Mouse (Mus musculus) heart, postnatal 14 days (tissue): Measurements from ENCODE around the gene Psmd14. TPM values are rescaled to one million over a fixed set of nuclear protein-coding genes. Genes with fewer than 3 reads are reported as not detected.

Experiments used
- DNase-seq, 2 experiments: peaks; one replicate each; pipeline ENCODE4 v3.0.0; 2021 to 2022
- intact Hi-C: fragments of 180-260 bp; cut with DNase I; formaldehyde crosslinking; loops from one replicate; pipeline ENCODE4 v1.15.1; 2025
- microRNA-seq, 2 experiments: library from miRNA; unstranded; fragments of <30 nt; microRNA quantifications; one replicate each; pipeline ENCODE4 v1.2.0; 2021 to 2022
- total RNA-seq, 2 experiments: library from RNA; stranded (reverse); gene quantifications; 2 replicates each; pipeline ENCODE4 v1.2.3; 2021

The Psmd14 gene
- total RNA-seq, 2 experiments from 2014 or later = 61.0 to 63.8 TPM

DNA sequence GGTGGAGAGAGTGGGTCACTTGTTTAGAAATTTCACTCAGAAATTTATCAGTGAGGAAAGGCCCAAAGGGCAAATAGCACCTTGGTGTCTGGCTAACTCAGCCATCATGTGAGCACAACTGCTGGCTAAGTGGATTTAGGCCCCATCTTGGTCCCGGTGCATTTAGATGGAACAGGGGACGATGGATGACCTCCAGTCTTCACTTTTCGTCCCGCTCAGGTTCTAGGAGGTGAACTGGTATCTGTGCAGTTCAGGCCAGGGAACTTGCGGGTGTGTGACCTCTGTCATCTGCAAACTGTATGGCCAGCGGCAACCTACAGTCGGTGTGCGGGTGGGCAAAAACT is 99.6 kb downstream of the Psmd14 start:
- intact Hi-C loops = no loop called here
- DNase-seq = no peak

DNA sequence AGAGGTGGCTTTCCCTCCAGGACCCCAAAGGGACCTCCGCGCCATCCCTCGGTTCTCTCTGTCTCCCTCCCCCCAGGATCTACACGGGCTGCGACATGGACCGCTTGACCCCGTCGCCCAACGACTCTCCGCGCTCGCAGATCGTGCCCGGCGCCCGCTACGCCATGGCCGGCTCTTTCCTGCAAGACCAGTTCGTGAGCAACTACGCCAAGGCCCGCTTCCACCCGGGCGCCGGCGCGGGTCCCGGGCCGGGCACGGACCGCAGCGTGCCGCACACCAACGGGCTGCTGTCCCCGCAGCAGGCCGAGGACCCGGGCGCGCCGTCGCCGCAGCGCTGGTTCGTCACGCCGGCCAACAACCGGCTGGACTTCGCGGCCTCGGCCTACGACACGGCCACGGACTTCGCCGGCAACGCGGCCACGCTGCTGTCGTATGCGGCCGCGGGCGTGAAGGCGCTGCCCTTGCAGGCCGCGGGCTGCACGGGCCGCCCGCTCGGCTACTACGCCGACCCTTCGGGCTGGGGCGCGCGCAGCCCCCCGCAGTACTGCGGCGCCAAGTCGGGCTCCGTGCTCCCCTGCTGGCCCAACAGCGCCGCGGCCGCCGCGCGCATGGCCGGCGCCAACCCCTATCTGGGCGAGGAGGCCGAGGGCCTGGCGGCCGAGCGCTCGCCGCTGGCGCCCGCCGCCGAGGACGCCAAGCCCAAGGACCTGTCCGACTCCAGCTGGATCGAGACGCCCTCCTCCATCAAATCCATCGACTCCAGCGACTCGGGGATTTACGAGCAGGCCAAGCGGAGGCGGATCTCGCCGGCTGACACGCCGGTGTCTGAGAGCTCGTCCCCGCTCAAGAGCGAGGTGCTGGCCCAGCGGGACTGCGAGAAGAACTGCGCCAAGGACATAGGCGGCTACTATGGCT is 100.3 kb downstream of the Psmd14 start:
- peak; percentile 49 to 62 for DNase-seq
- intact Hi-C loops = no loop called here

GRCm38 (mm10) chr2:61812536-61812935 is 101.0 kb downstream of the Psmd14 start:
- no peak for DNase-seq
- intact Hi-C loops = no loop called here

DNA sequence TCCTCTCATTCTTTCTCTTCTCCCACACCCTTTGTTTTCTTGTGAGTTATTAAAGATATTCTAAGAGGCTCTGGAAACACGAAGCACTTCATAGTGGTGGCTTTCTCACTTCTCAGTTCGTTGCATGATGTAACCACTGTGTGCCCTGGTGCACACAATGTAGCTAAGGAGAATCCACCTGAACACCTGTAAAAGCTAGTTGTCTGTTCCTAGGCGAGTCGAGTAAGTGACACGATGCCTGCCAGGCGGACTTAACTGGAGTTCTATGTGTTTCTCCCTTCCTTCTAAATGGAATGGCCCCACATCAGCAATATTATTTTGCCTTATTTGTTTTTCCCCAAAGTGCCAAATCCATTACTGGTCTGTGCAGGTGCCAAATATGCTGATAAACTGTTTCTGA is 101.6 kb downstream of the Psmd14 start:
- intact Hi-C loops = no loop called here
- no peak for DNase-seq

- DNase-seq = no peak
- intact Hi-C loops = no loop called here
Observed at GRCm38 (mm10) chr2:61813521-61813920, 102.0 kb downstream of the Psmd14 start.

GRCm38 (mm10) chr2:61814548-61815473 is 103.3 kb downstream of the Psmd14 start:
- DNase-seq = peak; percentile 33 to 39
- intact Hi-C loops = no loop called here

- intact Hi-C loops = no loop called here
Observed at GRCm38 (mm10) chr2:61815583-61816313, 104.3 kb downstream of the Psmd14 start.

DNA sequence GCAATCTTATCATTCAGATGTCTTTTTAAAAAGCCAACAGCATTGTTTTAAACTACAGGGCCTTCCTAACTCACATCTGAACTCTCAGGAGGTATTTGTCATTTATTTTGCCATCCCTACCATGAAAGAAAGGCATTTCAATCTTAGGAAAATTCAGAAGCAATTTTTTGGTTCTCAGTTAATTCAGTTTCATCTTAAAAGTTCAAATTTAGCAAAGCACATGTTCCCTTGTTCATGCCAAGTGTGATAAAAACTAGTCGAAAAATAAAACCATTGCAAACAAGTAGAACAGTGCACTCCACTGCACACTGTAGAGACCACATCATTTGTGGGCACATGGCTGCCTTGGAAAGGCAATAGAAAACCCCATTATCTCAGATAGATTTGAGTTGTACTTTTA is 106.7 kb downstream of the Psmd14 start:
- DNase-seq = no peak
- intact Hi-C loops = no loop called here

More at GRCm38 (mm10) chr2:61815583-61816313, 104.3 kb downstream of the Psmd14 start:
- DNase-seq = peak in 1 of 2 experiments; percentile 12

DNA sequence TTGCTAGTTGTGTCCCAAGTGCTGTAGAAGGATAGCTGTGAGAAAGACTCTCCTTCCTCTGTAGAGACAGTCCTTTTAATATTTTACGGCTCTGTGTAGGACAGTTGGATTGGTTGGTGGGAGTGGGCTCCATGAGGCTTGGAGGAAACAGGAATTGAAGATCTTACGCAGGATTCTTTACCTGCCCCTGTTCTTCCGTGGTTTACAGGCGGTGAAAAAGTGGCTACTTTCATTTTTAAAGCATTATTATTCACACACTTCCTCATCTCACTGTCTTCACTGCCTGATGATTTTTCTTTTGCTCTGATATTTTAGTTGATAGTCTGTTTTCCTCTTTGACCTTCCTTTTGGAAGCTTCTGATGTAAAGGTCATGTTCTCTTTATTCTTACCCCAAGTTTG is 108.7 kb downstream of the Psmd14 start:
- intact Hi-C loops = no loop called here
- DNase-seq = no peak

DNA sequence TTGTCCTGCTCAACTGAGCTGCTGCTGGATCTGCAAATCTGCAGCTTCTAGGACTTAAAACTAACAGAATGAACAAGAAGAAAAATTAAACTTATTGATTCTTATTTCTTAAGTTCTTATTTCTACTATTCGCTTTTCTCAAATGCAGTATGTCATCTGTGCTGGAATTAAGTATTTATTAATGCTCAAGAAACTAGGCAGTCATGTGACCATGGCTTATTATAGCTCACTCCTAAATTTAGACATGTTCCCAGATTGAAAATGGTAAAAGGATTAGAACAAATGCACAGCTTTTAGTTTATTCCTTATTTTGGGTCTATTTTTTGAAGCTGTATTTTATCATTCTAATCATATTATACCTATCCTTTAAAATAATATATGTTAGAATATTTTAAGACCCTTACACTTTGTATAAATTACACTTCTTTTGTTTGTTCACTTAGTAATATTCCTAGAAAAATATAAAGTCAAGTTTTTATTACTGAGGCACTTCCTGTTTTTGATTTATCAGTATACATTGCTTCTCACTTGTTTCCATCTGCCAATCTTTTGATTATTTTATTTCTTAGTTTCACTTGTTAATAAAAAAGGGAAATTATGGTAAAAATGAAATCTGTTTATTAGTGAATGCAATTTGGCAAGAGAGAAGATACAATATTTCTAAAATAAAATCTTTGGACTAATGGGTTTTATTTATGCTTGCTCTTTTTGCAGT is 112.1 kb downstream of the Psmd14 start:
- no peak for DNase-seq
- intact Hi-C loops = no loop called here

DNA sequence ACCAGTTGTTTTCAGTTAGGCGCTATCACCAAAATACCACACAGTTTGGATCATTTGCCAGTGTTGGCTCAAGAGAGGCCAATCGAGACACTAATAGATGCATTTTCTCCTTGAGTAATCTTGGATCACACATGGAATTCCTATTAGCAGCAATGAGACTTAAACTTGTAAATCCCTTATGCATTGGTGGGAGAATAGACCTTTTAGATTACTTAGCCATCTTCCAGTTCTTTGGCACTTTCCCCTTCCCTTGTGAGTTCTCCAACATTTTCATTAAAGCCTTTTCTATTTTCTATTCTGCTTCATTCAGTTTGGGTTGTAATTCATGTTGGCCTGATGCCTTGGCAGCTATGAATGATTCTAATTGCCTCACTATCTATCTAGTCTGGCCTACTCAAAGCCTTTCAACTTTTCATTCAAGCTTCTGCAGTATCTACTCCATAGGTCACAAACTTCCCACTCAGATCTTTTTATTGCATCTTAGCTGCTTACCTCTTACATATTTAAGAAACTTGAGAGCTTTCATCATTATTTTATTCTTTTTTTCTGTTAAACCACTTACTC is 125.8 kb downstream of the Psmd14 start:
- no peak for DNase-seq
- intact Hi-C loops = no loop called here

Small RNA genes lying within 50 kb of the gene (microRNA-seq; reads per million reads assigned to microRNA genes)
- 0 reads per million in 2 experiments for gene Gm22403

Other genes with a start within 250 kb of the Psmd14 start
- 10 to 100 TPM; 17.7 to 19.0 TPM for gene Tank, start 133.1 kb upstream of the Psmd14 start, total RNA-seq
- gene Tbr1, start 91.2 kb downstream of the Psmd14 start, total RNA-seq = not detected